Mouse (Mus musculus): ENCODE data around the gene Lhfpl1. TPM values are rescaled to one million over a fixed set of nuclear protein-coding genes. Genes with fewer than 3 reads are reported as not detected.
"Not testable (repeated sequence)": the region's sequence is repeated elsewhere in the genome, so short reads cannot be mapped to it uniquely, and the experiment has no call there.

Lhfpl1 gene
- 1.3 and 1.5 TPM in 2 replicates for polyA plus RNA-seq (2012; rRNA removed)

DNA sequence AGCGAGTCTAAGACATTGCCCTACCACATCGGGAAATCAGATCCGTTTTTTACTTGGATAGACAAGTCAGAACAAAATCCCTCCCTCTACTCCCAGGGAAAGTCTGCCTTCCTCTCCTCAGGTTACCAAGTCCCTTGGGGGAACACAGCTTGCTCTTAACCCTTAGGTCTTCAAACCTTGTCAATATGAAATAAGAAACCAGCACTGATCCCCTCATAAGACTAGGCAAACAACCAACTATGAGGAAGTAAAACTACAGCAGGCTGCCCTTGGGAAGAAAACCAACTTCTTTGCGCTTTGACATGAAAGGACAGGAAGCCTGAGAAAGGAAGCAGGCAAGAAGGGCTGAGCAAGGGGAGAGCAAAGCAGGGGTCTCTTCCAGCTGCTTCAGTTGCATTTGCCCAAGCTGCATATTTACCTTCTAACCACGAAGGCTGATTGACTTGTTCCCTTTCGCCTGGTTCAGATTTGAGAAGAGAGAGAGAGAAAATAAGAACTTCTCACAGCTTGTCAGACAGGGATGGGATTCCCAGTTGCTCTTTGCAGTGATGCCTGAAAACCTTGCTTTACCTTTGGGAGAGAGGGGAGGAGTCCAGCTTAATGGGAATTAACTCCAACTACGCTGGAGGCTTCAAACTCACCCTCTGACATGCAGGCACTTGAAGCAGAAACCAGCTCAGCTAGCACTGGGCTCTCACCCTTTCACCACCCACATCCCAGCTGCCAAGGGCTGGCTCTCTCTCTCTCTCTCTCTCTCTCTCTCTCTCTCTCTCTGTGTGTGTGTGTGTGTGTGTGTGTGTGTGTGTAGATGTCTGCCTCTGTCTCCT lies at the start of gene Lhfpl1:
TSS of gene Lhfpl1 (minus strand) at position 713 of the 827 bp plus-strand sequence.
- no peak for DNase-seq (ENCODE audit: low spot score)

DNA sequence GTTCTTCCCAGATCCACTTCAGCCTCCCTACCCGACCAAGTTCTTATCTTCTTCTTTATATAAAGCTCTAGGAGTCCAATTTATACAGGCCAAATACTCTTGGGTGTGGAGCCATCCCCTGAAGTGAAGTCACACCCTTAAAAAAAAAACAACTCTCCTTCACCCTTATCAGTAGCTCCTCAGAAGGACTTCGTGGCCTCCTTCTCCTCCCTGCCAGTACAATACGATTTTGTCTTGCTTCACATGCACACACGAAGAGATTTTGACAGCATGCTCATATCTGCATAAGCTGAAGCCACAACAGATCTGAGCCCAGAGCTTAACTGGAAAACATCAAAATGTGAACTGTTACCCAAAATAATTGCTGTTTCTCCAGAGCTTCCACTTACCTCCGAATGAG lies 22.9 kb upstream of the Lhfpl1 start:
- DNase-seq (ENCODE audit: low spot score), result no peak

DNA sequence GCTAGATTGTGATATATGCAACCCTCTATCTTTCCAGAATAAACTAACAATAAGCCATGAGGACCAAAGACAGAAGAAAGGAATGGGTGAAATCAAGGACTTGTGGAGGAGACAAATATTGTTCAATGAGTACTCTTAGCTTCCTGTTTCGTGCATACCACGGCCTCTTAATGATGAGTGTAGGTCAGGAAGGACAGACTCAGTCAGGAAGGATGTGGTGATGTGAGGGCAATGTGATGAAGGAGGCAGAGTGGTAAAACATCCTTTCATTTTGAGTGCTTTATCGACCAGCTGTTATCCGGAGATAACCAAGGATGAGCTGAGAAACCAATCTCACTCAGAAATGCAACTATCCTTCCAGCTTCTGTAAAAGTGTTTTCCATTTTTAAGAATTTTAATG lies 13.6 kb upstream of the Lhfpl1 start:
- DNase-seq (ENCODE audit: low spot score), result no peak

DNA sequence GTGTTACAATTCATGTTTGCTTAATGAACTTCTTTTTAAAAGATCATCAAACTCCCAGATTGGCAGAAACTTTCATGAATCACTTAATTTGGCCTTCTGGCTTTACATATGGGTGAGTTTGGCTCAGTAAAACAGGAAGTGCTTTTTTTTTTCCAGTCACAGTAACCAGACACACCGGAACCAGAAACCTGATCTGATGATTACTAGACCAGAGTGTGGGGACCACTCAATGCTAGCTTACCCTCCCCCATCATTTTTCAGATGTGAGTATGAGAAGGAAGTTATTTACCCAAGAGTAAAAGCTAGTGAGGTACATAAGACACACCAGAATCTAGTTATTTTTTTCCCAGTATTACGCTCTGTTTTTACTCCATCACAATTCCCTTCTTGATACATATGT lies 6.5 kb downstream of the Lhfpl1 start:
- DNase-seq (ENCODE audit: low spot score), result no peak

DNA sequence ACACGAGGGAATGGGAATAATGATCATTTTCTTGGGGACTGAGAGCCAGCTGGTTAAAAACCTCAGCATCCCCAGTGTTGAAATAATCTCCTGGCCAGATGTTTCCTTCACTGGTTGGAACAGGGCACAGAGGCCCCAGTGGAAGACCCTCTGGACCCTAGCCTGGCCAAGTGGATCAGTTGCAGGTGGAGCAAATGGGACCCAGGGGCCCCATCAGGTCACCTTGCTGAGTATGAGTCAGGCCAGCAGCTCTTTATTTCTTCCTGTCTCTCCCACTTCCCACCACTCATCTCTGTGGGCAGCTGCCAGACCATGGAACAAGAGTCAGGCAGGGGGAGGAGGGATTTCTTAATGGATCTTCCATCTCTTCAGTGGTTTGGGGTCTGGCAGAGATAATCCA lies 12.7 kb downstream of the Lhfpl1 start:
- no peak for DNase-seq (ENCODE audit: low spot score)

DNA sequence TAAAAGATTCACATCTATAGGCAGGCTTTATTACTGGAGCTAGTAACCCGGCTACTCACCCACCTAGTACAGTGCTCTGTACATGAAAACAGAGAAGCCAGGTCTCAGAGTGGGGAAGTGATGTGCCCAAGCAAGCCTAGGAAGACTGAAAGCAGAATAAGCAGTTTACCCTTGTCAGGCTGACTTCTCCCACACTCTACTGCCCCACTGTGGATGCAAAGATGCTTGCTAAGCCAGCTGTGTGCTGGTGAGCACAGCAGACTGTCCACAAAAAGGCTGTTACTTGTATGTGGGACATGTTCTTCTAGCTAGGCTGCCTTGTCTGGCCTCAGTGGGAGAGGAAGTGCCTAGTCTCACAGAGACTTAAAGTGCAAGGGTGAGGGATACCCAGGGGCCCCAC lies 40.3 kb downstream of the Lhfpl1 start:
- DNase-seq (ENCODE audit: low spot score), result no peak

DNA sequence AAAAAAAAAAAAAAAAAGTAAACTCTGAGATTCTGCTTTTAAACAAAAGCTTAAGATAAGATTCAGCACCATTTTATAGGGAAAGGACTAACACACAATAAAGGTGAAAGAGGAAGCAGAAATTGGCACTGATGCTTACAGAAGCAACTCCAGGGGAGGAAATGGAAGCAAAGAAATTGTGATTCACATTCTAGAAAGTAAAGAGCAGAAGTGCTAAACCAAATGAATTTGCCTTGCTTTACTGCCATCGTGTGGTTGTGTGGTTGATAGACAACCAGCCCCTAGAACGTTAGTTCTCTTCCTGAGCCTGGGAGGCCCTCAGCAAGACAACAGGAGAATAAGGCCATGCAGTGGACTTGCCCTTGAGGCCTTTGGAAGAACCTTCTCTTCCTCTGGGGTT lies 41.7 kb downstream of the Lhfpl1 start:
- DNase-seq (ENCODE audit: low spot score), result no peak

DNA sequence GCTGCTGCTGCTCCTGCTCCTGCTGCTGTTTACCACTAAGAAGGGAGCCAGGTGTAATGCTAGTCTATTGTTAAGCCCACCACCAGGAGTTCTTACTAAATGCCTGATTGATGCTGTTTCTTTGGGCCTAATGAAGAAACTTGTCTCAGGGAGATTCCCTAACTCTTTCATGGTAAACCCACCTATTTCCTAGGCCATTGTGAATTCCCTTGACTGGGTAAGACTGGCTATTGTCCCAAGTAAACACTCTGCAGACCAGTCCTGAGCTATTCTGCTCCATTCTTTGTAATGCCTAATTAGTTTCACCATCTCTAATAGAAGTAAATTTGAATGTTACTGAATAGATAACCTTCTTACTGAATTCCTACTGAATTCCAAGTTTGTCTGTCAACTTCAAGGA lies 48.7 kb downstream of the Lhfpl1 start:
- not testable (repeated sequence) for DNase-seq (ENCODE audit: low spot score)

DNA sequence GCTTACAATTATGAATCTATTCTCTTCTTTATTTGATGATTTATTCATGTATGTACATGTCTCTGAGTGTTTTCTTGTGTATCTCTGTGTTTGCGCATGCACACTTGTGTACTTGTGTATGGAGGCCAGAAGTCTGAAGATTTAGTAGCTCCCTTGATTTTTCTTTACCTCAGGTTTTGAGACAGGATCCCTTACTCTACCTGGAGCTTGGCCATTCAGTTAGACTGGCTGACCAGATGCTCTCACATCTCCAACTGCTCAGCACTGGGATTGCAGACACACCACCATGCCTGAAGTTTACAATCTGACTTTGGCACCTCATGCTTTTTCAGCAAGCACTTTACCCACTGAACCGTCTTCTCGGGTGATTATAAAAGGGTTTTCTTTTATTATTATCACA lies 76.7 kb downstream of the Lhfpl1 start:
- no peak for DNase-seq (ENCODE audit: low spot score)

DNA sequence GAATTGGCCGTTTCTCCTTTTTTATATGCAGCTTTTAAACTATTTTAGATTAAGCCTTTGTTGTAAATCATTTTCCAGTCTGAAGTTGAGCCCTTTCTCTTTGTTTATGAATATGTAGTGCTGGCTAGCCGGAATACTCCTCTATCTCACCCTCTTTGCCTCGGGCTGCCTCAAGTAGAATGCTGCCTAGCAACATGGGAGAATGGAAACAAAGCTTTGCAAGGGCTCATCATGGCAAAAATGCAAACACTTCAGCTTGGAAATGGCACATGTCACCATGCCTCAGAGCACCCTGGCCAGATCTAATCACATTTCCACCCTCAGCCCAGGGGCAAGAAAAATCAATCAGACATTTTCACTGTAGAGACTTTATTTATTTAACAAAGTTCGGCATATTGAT lies 77.1 kb downstream of the Lhfpl1 start:
- DNase-seq (ENCODE audit: low spot score), result no peak

DNA sequence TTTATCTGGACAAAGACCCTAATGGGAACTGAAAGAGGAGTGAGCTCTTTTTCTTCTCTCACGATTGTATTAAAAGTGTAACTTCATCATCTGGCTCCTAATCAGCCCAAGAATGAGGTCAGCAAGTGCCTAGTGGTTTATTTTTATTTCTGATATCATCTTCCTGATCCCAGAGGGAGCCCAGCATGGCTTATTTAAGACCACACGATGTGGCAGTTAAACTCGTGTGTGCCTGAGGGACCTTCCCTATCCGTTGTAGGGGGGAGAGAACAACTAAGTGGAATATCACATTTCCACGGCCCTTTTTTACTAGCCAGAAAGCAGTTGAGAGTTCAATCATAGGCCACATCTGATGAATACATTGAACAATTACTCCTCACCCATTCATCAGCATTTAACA lies 87.1 kb downstream of the Lhfpl1 start:
- DNase-seq (ENCODE audit: low spot score), result no peak

Other genes starting within 250 kb of the Lhfpl1 start
- gene Amot, start 156.1 kb upstream of the Lhfpl1 start, polyA plus RNA-seq (2012; rRNA removed), result 2.3 and 3.5 TPM in 2 replicates